Mouse (Mus musculus) gastrocnemius, adult 2 months (tissue): ENCODE measurements around the gene Cebpz. TPM values are rescaled to one million over a fixed set of nuclear protein-coding genes. Genes with fewer than 3 reads are reported as not detected.

ENCODE experiments used
- DNase-seq: peaks from one replicate; pipeline ENCODE4 v3.0.0; 2022
- H3K27ac ChIP-seq: fragments of 200-600 bp; 2 replicates; pipeline ENCODE4 v1.8.1; 2022; ENCODE audit warnings: mild to moderate bottlenecking
- H3K4me3 ChIP-seq: fragments of 200-600 bp; 2 replicates; pipeline ENCODE4 v1.8.1; 2022; ENCODE audit warnings: mild to moderate bottlenecking, moderate library complexity
- CTCF ChIP-seq: fragments of 200-600 bp; IDR thresholded peaks from 2 replicates; pipeline ENCODE4 v1.8.1; 2022; ENCODE audit warnings: antibody characterized with exemption, mild to moderate bottlenecking, moderate library complexity
- intact Hi-C: fragments of 180-260 bp; cut with DNase I; formaldehyde crosslinking; loops from one replicate; pipeline ENCODE4 v1.15.1; 2025
- long read RNA-seq, 2 experiments: library from polyadenylated mRNA; stranded (forward); transcript quantifications; one replicate each; pipeline ENCODE4 v2.0.0; 2021
- total RNA-seq, 2 experiments: library from RNA; stranded (reverse); gene quantifications; 2 replicates each; pipeline ENCODE4 v1.2.3; 2021

The Cebpz gene
- 10 to 100 TPM; 26.2 to 27.5 TPM for total RNA-seq
- long read RNA-seq, experiment 1, full-length matches to known transcripts: 12 of 20 reads
- long read RNA-seq, experiment 1, partial matches to known transcripts: 7 of 20 reads
- long read RNA-seq, experiment 1, other reads (novel, unspliced or antisense): 1 of 20 reads
- long read RNA-seq, experiment 2, full-length matches to known transcripts: 17 of 24 reads
- long read RNA-seq, experiment 2, partial matches to known transcripts: 7 of 24 reads
- long read RNA-seq, experiment 2, other reads (novel, unspliced or antisense): 0 of 24 reads

GRCm38 (mm10) chr17:78936466-78937228 lies at the start of gene Cebpz, which contains the start of gene Ndufaf7:
Gene Cebpz, minus strand, starts transcription at chr17:78937066.
Gene Ndufaf7, plus strand, starts transcription at chr17:78937136.
- Histone ChIP-seq H3K4me3 (peak within 1 kb of the TSS; percentile 99), H3K27ac (peak within 1 kb of the TSS; percentile 89)
- TF ChIP-seq CTCF: no peak
- intact Hi-C loops: loop anchor here (2.0 to 10.0 kb wide), 2 partner anchors 20 to 918 kb away; partner anchors contain the start of gene Cebpzos
- DNase-seq: peak; percentile 98

- intact Hi-C loops: no loop called here
- H3K27ac ChIP-seq: no peak overlapping the region
- no peak for TF ChIP-seq CTCF
- DNase-seq: no peak
- no peak overlapping the region for H3K4me3 ChIP-seq
Observed at GRCm38 (mm10) chr17:78983736-78984135, 46.9 kb upstream of the Cebpz start.

DNA sequence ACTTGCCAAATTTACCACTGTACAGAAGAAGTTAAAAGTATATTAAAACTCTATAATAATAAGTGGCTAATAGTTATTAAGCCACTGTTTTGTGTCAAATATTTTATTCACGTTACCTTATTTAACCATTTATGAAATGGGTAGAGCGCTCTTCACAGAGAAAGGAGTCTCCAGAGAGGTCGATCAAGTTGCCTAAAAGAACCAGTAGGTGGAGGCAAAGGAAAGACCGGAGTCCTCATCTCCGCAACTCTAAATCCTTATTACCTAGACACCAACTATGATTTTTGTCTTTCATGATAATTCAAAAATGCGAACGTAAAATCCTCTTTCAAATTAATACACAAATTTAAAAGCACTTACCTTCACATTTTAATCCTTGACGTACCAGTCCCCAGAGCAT lies 46.3 kb upstream of the Cebpz start:
- intact Hi-C loops: no loop called here
- DNase-seq: no peak
- Histone ChIP-seq H3K4me3 (no peak overlapping the region), H3K27ac (no peak overlapping the region)
- TF ChIP-seq CTCF: 0 out of 2 replicates have a peak, but pooled peaks have one; percentile 9

DNA sequence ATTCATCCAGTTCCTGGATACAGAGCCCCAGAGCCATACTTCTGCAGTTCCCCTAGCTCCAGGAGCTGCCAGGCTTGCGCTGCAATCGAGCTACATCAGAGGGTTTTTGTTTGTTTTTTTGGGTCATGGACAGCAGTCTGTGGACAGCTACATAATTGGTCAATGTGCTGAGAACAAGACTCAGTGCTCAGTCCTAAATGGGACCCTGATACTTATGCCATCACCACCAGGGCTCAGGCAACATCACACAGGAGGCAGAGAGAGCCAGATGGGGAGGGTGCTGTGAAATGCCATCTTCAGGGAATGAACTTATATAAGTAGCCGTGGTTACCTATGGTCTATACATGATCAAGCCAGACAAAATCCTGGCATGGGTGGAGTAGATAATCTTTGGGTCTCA lies 31.6 kb upstream of the Cebpz start:
- Histone ChIP-seq H3K4me3 (no peak overlapping the region), H3K27ac (no peak overlapping the region)
- intact Hi-C loops: no loop called here
- TF ChIP-seq CTCF: no peak
- no peak for DNase-seq

- Histone ChIP-seq H3K4me3 (no peak overlapping the region), H3K27ac (no peak overlapping the region)
- no peak for TF ChIP-seq CTCF
- intact Hi-C loops: no loop called here
- DNase-seq: no peak
Observed at GRCm38 (mm10) chr17:78966092-78966883, 29.4 kb upstream of the Cebpz start.

DNA sequence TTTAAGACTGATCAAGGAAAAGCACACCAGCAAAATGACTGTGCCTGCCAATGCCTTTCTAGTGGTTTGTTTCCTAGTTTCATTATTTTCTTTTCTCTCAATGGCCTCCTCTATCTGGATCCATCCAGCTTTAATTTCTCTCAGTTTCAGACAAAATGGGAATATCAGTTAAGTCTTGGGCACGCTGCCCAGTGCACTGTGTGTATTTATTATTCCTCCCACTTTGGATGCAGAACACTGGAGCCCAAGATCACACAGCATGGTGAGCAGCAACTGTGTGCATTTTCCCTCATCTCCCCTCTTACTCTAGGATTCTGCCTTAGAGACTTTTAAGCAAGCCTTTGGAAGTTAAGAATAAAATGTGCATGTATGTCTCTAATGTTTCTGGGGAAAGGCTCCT lies 27.5 kb upstream of the Cebpz start:
- intact Hi-C loops: no loop called here
- no peak for TF ChIP-seq CTCF
- no peak overlapping the region for H3K27ac ChIP-seq
- H3K4me3 ChIP-seq: no peak overlapping the region
- DNase-seq: no peak

- TF ChIP-seq CTCF: no peak
Observed at GRCm38 (mm10) chr17:78959473-78959872, 22.6 kb upstream of the Cebpz start.

GRCm38 (mm10) chr17:78953240-78953639 lies 16.4 kb upstream of the Cebpz start:
- TF ChIP-seq CTCF: no peak
- intact Hi-C loops: no loop called here
- DNase-seq: no peak

More at GRCm38 (mm10) chr17:78959473-78959872, 22.6 kb upstream of the Cebpz start:
- DNase-seq: no peak
- H3K4me3 ChIP-seq: no peak overlapping the region
- intact Hi-C loops: no loop called here
- no peak overlapping the region for H3K27ac ChIP-seq

GRCm38 (mm10) chr17:78952070-78952469 lies 15.2 kb upstream of the Cebpz start:
- DNase-seq: no peak
- Histone ChIP-seq H3K27ac (no peak overlapping the region), H3K4me3 (no peak overlapping the region)
- intact Hi-C loops: no loop called here
- TF ChIP-seq CTCF: no peak

More at GRCm38 (mm10) chr17:78953240-78953639, 16.4 kb upstream of the Cebpz start:
- Histone ChIP-seq H3K27ac (no peak overlapping the region), H3K4me3 (no peak overlapping the region)

DNA sequence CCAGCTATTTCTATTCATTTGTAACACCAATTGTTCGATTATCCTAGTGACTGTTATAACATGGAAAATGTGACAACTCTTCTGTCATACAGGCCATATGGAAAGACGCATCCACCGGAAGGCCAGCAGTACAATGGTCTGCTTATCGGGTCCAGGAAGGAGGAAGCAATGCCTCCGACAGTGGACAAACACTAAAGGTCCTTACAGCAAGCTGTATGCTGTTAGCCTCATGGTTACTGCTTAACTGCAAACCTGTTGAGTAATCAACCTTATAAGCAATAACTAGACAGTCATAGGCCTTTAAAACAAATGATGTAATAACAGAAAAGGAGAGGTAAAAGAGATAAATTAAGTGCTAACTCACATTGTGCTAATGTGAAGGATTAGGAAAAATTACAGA lies 14.4 kb upstream of the Cebpz start:
- Histone ChIP-seq H3K4me3 (no peak overlapping the region), H3K27ac (no peak overlapping the region)
- no peak for TF ChIP-seq CTCF
- intact Hi-C loops: no loop called here
- no peak for DNase-seq

- Histone ChIP-seq H3K4me3 (no peak overlapping the region), H3K27ac (no peak overlapping the region)
- intact Hi-C loops: no loop called here
- no peak for DNase-seq
- TF ChIP-seq CTCF: no peak
Observed at GRCm38 (mm10) chr17:78942579-78942978, 5.7 kb upstream of the Cebpz start.

- no peak overlapping the region for H3K4me3 ChIP-seq
- no peak for TF ChIP-seq CTCF
- intact Hi-C loops: loop anchor here (10.0 kb wide), 1 partner anchor 916 kb away; no protein-coding TSS in a partner anchor
- H3K27ac ChIP-seq: no peak overlapping the region
- DNase-seq: no peak
Observed at GRCm38 (mm10) chr17:78938927-78939326, 2.1 kb upstream of the Cebpz start.
